Mouse (Mus musculus) right cerebral cortex, adult 2 months (tissue): ENCODE measurements at regions not wholly inside any gene's neighbourhood (a gene's known extent, or its start where the extent isn't known, plus 50 kb on each side); places are given as distances from the start of the nearest gene placed in this dataset.

Source experiments
- DNase-seq, 2 experiments: peaks; one replicate each; pipeline ENCODE4 v3.0.0; 2021 to 2022; ENCODE audit warnings: low spot score in 2 of 2

DNA sequence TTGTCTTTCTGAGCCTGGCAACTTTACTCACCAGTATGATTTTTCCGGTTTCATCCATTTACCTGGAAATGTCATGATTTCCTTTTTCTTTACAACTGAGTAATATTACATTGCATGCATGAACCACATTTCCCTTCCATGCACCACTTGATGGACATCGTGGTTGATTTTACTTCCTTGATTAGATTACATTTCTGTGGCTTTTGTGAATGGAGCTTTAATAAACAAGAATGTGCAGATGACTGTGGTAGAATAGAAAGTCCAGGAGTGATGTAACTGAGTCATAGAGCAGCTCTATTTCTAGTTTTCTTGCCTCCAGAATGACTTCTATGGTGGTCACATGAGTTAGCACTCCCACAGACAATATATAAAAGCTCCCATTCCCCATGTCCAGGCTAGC, 75.2 kb downstream of the Chst2 start:
- DNase-seq = no peak

DNA sequence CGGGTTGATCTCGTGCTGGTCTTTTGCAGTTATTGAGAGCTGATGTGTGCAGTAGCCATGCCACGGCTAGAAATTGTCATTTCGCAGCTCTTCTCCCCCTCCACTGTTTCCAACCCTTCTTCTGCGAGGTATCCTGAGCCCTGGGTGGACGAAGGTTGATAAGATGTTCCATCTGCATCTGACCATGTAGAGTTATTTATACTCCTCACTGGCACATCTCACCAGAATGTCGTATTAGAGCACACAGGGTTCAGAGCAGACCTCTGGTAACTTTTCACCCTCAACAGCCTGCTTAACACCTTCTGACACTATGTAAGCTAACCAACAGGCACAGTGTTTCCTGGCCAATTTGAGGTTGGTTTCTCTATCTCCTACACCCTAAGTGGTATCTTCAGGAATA, 76.4 kb downstream of the Chst2 start:
- DNase-seq = no peak

DNA sequence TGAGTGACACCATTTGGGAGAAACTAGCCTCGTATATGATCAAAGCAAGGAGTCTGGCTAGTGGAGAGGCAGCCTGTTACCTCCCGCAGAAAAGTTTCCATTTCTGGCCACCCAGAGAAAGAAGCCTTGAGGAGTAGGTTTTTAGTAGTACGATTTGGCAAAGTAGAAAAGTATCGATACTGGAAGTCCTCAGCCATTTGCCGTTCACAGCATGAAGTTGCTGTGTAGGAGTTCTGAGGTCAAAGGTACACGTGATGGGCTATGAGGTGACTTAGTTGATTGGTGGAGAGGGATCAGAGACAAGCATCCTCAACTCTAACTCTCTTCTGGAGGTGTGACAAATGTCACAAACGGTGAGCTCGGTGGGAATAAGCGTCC, 77.5 kb downstream of the Chst2 start:
- DNase-seq = no peak

DNA sequence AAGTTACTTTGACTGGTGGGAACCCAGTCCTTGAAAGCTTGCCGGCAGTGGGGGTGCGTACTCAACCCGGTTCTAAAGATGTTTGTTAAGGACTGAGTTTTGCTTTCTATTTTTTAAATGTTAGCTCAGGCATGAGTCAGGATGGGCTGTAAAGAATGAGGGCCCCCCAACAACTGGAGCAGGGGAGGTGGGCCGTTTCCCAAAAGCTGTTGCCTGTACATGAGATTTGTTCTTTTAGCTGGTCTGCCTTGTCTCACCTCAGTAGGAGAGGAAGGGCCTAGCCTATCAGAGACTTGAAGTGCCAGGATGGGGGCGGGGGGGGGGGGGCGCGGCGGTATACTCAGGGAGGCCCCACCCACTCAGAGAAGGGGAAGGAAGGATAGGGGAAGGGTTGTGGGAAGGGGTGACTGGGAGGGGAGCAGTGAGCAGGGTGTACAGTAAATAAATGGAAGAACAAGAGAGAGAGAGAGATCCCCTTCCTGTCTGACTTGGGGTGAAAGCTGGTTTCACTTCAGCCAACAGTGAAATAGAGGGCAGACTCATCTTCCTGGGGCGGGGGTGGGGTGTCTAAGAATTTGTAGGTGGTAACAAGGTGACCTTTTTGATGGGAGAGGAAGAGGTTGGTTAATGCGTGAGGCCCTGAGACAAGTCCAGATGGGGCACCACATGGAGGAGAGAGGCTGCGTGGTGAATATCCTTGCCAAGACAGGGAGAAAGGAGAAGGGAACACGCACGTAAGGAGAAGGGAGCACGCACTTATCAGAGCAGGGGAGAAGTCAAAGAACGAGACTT, 78.1 kb downstream of the Chst2 start:
- DNase-seq = no peak

DNA sequence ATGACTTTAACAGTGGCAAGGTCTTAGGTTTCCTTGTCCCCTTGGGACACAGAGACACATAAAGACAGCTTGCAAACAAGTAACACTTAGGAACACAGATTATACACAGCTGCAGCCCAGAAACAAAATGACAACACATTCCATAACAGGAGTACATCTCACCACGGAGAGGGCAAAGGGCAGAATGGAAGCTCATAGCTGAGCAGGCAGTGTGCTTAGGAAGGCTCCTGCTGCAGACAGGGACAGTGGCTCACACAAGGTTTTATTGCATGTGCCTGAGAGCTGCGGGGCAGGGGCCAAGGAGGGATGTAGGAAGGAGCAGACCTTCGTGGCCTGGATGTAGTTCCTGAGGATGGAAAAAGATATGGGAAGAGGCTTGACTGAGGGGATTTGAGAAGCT, 78.8 kb downstream of the Chst2 start:
- DNase-seq = no peak

DNA sequence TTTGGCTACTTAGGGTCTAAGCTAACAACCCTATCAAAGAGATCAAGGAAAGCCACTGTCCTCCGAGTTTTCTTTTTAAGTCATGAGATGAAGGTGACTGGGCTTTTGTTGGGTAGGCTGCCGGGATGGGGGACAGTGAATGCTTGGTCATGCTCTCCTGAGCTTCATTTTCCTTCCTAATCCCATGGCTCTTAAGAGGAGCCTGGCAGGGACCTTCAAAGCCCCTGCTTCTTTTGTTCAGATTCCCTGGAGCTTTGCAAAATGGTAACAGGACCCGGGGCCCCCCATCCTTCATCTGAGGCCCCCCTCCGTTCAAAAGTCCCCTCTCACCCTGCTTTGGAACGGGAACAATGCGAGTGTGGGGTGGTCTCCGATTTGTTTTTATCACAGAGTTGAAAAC, 82.9 kb downstream of the Chst2 start:
- no peak for DNase-seq

DNA sequence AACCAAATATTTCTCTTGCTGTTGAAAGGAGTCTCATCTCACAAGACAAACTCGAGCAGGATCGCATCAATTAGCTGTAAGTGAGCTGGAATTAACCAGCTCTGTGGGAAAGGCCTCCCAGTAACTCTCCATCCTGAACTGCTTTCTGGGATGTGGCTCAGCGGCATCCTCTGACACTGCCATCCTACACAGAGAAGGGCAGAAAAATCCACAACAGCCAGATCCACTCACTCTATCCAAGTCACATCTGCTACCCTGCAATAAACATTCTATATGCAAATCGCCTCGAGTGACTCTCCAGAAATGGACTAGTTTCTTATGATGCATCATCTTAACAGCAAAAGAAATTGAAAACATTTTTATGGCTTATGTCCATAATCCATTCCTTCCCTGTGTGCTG, 83.6 kb downstream of the Chst2 start:
- DNase-seq = peak; percentile 39 to 47

DNA sequence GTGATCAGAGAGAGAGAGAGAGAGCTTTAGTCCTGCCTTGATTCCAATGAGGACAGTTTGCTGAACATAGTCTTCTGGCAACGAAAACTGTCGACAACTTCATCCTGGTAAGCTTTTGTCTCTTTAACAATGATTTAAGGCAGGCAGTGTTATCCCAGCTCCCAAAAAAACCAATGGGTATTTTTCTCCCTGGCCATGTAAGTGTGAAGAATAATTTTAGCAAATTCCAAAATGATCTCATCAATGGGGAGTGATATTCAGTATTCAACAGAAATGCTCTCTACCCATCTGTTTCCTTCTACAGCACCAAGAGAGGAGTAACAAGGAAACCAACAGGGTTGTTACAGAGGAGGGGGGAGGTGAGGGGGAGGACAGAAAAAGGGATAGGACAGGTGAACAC, 84.5 kb downstream of the Chst2 start:
- DNase-seq = peak in 1 of 2 experiments; percentile 11

DNA sequence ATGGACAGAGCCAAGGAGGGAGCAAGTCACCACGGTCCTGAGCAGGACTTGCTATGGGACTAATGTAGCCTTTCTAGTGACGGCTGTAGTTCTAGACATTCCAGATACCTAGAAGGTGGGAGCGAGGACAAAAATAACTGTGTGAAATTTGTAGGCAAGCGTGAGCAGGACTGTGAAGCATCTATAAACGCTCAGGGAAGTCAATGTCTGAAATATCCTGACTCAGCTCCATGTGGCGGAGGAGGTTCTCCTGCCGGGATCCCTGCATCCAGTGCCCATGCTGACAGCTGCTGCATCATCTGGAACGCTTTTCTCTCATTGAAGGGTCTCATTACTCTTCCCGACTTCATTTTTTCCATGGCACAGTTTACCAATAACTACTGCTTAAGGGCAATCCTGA, 87.6 kb downstream of the Chst2 start:
- peak; percentile 48 to 55 for DNase-seq

DNA sequence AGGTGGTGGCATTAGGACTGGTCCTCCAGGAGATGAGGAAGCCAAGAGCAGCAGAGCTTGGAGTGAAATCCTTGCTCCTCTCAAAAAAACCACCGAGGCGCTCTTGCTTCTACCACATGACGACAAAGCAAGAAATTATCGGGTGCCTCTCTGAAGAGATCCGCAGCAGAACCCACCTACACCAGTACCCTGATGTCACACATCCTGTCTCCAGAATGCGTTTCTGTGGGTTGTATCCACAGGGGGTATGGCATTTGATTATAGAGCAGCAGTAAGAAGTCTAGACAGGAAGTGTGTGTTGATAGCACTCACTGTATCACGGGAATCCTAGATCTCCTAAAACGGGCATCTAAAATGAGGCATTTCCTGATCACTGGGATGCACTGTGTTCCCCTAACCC, 89.8 kb downstream of the Chst2 start:
- no peak for DNase-seq

DNA sequence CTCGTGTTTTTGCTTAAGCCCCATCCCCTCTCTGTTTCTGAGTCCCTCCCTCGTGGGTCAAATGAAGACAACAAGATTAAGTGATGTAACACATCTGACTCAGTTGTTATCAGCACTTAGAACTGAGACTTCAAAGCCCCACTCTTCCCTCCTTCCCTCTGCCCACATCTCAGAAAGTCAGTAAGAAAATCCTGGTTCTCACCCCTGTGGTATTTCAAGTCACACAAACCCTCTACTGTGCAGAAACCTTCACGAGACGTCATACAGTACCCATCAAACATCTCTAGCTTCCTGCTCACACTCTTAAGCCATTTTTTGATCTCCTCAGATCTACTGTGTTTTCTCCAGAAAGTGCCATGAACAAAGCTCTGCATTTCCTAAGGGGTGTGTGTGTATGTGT, 91.4 kb downstream of the Chst2 start:
- no peak for DNase-seq

DNA sequence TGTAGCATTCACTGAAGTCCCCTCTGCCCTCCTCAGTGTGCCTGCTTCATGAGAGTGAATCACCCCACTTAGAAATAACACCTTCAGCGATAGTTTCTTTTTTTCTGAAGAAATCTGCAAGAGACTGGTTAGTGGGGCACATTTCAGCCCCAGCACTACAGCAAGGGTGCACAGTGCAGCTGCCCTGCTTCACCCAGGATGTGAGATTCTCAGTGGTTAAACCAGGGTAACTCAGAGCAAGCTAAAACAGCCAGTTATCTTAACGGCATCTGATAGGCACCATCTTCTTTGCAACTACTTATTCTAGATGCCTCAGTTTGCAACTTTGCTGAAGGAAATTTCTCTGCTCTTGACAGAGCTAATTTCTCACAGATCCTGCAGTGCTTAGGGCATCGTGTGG, 94.9 kb downstream of the Chst2 start:
- no peak for DNase-seq

DNA sequence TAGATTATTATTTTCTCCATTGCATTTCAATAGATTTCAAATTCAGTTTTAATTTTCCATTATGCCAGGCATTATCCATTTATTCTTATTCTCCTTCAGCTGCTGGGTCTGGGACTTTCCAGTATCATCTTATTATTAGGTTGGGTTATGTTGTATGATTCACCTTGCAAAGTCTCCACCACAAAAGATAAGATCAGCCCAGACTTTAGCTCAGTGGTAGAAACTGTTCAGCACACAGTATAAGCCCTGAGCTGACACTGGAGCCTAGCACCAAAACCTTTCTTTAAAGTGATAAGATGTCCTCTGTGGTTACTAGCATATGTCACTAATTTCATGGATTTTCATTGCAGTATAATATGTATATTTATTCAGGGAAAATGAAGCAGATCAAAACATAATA, 117.5 kb downstream of the Chst2 start:
- DNase-seq = no peak

DNA sequence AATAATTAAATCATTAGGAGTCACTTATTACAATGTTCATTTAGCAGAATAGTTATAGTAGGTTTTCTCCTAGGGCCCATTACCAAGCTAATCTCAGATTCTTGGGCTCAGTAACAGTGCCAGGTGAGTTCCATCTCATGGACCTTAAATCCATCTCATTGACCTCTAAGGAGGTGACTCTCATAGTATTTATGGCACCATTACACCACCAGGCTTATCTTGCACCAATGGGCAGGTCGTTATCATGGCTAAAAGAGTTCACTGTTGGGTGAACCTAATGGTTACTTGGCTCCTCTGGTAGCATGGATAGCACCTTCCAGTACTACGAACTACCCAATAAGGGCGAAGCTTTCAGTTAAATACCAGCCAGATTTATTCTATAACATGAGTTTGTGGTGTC, 123.5 kb downstream of the Chst2 start:
- no peak for DNase-seq

DNA sequence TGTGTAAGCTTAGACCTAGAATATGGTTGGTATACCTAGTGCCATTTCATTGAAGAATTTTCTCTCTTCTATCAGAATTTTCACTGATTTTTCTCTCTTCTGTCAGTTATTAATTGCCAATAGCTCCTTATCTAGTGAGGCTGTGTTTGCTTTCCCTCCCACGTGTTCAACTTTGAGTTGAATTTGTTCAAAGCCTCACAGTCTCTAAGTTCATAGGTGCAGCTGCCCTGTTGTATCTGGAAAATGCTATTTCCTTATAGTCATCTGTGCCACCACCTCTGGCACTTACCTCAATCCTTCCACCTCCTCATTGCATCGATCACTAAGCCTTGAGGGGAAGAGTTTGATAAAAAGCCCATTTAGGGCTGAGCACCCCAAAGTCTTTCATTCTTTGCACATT, 124.0 kb downstream of the Chst2 start:
- DNase-seq = no peak
